Mouse (Mus musculus) ES-Bruce4 (cell line): ENCODE measurements at regions not wholly inside any gene's neighbourhood (a gene's known extent, or its start where the extent isn't known, plus 50 kb on each side); places are given as distances from the start of the nearest gene placed in this dataset.

Experiments
- CTCF ChIP-seq: IDR thresholded peaks from one replicate; pipeline ENCODE4 v1.8.1; 2011; ENCODE audit warnings: low read depth, low read length
- EP300 ChIP-seq: IDR thresholded peaks from 2 replicates; pipeline ENCODE4 v1.6.1; 2011; ENCODE audit warnings: low read depth, low read length; ENCODE audit not compliant: insufficient read depth
- POLR2A ChIP-seq: IDR thresholded peaks from one replicate; pipeline ENCODE4 v1.8.1; 2011; ENCODE audit warnings: low read length; ENCODE audit not compliant: insufficient read depth

GRCm38 (mm10) chr12:9174327-9174726 is 144.5 kb downstream of the Ttc32 start:
- TF ChIP-seq CTCF (no peak), EP300 (no peak), POLR2A (no peak)
